Mouse (Mus musculus) megakaryocyte, adult 5-6 weeks (primary cell): ENCODE data around the gene Olfr98. TPM values are rescaled to one million over a fixed set of nuclear protein-coding genes. Genes with fewer than 3 reads are reported as not detected.

Experiments
- total RNA-seq, 2 experiments: library from RNA; stranded (forward) in 1 of 2; stranded (reverse) in 1 of 2; fragments of 153-499, 151-499 nt in 1 of 2; fragments of 221-1000, 200-1000 nt in 1 of 2; gene quantifications; 2 replicates each; pipeline versions ENCODE4 v1.2.3 to v1.2.4; 2015 to 2017

Gene Olfr98
- total RNA-seq, 2 experiments from 2014 or later: not detected

Other genes starting within 250 kb of the Olfr98 start
- not detected in 2 replicates for gene Mog, start 240.4 kb downstream of the Olfr98 start, total RNA-seq (2015)
- gene Mog, start 240.4 kb downstream of the Olfr98 start, total RNA-seq (2017): not detected in 2 replicates
- 12.4 and 14.2 TPM in 2 replicates for gene Gabbr1, start 217.8 kb downstream of the Olfr98 start, total RNA-seq (2015)
- 5.7 and 10.5 TPM in 2 replicates for gene Gabbr1, start 217.8 kb downstream of the Olfr98 start, total RNA-seq (2017)
- not detected in 2 replicates for gene Olfr90, start 175.2 kb downstream of the Olfr98 start, total RNA-seq (2015)
- not detected in 2 replicates for gene Olfr90, start 175.2 kb downstream of the Olfr98 start, total RNA-seq (2017)
- gene Olfr91, start 165.5 kb downstream of the Olfr98 start, total RNA-seq (2015): not detected in 2 replicates
- not detected in 2 replicates for gene Olfr91, start 165.5 kb downstream of the Olfr98 start, total RNA-seq (2017)
- not detected in 2 replicates for gene Olfr92, start 143.7 kb downstream of the Olfr98 start, total RNA-seq (2015)
- gene Olfr92, start 143.7 kb downstream of the Olfr98 start, total RNA-seq (2017): not detected in 2 replicates
- gene Olfr93, start 102.3 kb downstream of the Olfr98 start, total RNA-seq (2015): not detected in 2 replicates
- gene Olfr93, start 102.3 kb downstream of the Olfr98 start, total RNA-seq (2017): not detected in 2 replicates
- gene Ubd, start 69.9 kb downstream of the Olfr98 start, total RNA-seq (2015): not detected in 2 replicates
- 0.40 TPM in 1 of 2 replicates, not detected in the other for gene Ubd, start 69.9 kb downstream of the Olfr98 start, total RNA-seq (2017)
- gene Olfr94, start 62.8 kb downstream of the Olfr98 start, total RNA-seq (2015): not detected in 2 replicates
- gene Olfr94, start 62.8 kb downstream of the Olfr98 start, total RNA-seq (2017): not detected in 2 replicates
- gene Olfr95, start 50.6 kb downstream of the Olfr98 start, total RNA-seq (2015): not detected in 2 replicates
- 0.04 TPM in 1 of 2 replicates, not detected in the other for gene Olfr95, start 50.6 kb downstream of the Olfr98 start, total RNA-seq (2017)
- gene Olfr96, start 43.6 kb downstream of the Olfr98 start, total RNA-seq (2015): not detected in 2 replicates
- gene Olfr96, start 43.6 kb downstream of the Olfr98 start, total RNA-seq (2017): not detected in 2 replicates
- gene Olfr97, start 26.4 kb downstream of the Olfr98 start, total RNA-seq (2015): not detected in 2 replicates
- gene Olfr97, start 26.4 kb downstream of the Olfr98 start, total RNA-seq (2017): not detected in 2 replicates
- gene H2-M3, start 6.5 kb upstream of the Olfr98 start, total RNA-seq (2015): 17.4 and 20.9 TPM in 2 replicates
- gene H2-M3, start 6.5 kb upstream of the Olfr98 start, total RNA-seq (2017): 42.3 and 45.1 TPM in 2 replicates
- not detected in 2 replicates for gene Olfr99, start 19.7 kb upstream of the Olfr98 start, total RNA-seq (2015)
- not detected in 2 replicates for gene Olfr99, start 19.7 kb upstream of the Olfr98 start, total RNA-seq (2017)
- gene Olfr101, start 40.6 kb upstream of the Olfr98 start, total RNA-seq (2015): not detected in 2 replicates
- gene Olfr101, start 40.6 kb upstream of the Olfr98 start, total RNA-seq (2017): not detected in 2 replicates
- not detected in 2 replicates for gene Olfr102, start 53.3 kb upstream of the Olfr98 start, total RNA-seq (2015)
- not detected in 2 replicates for gene Olfr102, start 53.3 kb upstream of the Olfr98 start, total RNA-seq (2017)
- gene Olfr103, start 75.9 kb upstream of the Olfr98 start, total RNA-seq (2015): not detected in 2 replicates
- gene Olfr103, start 75.9 kb upstream of the Olfr98 start, total RNA-seq (2017): not detected in 2 replicates
- gene Olfr104-ps, start 95.8 kb upstream of the Olfr98 start, total RNA-seq (2015): not detected in 2 replicates
- not detected in 2 replicates for gene Olfr104-ps, start 95.8 kb upstream of the Olfr98 start, total RNA-seq (2017)
- gene Olfr105-ps, start 115.3 kb upstream of the Olfr98 start, total RNA-seq (2015): not detected in 2 replicates
- gene Olfr105-ps, start 115.3 kb upstream of the Olfr98 start, total RNA-seq (2017): not detected in 2 replicates
- not detected in 2 replicates for gene Olfr106-ps, start 126.6 kb upstream of the Olfr98 start, total RNA-seq (2015)
- not detected in 2 replicates for gene Olfr106-ps, start 126.6 kb upstream of the Olfr98 start, total RNA-seq (2017)
- gene Olfr107, start 135.5 kb upstream of the Olfr98 start, total RNA-seq (2015): not detected in 2 replicates
- gene Olfr107, start 135.5 kb upstream of the Olfr98 start, total RNA-seq (2017): not detected in 2 replicates
- gene Olfr108, start 181.7 kb upstream of the Olfr98 start, total RNA-seq (2015): not detected in 2 replicates
- gene Olfr108, start 181.7 kb upstream of the Olfr98 start, total RNA-seq (2017): not detected in 2 replicates
- not detected in 2 replicates for gene Olfr109, start 195.2 kb upstream of the Olfr98 start, total RNA-seq (2015)
- not detected in 2 replicates for gene Olfr109, start 195.2 kb upstream of the Olfr98 start, total RNA-seq (2017)
- 0.62 TPM in 1 of 2 replicates, not detected in the other for gene H2-M2, start 219.8 kb upstream of the Olfr98 start, total RNA-seq (2015)
- gene H2-M2, start 219.8 kb upstream of the Olfr98 start, total RNA-seq (2017): not detected in 2 replicates
- gene Olfr110, start 228.7 kb upstream of the Olfr98 start, total RNA-seq (2015): not detected in 2 replicates
- gene Olfr110, start 228.7 kb upstream of the Olfr98 start, total RNA-seq (2017): not detected in 2 replicates
- not detected in 2 replicates for gene Olfr111, start 244.3 kb upstream of the Olfr98 start, total RNA-seq (2015)
- not detected in 2 replicates for gene Olfr111, start 244.3 kb upstream of the Olfr98 start, total RNA-seq (2017)